Mouse (Mus musculus): ENCODE measurements around the gene Slc17a8. TPM values are rescaled to one million over a fixed set of nuclear protein-coding genes. Genes with fewer than 3 reads are reported as not detected.
A peak's percentile ranks its signal among the peaks of the same experiment; 100 is the strongest.

Gene Slc17a8
- total and polyA plus RNA-seq, 3 experiments = not detected

GRCm38 (mm10) chr10:89551657-89552056 lies 69.4 kb downstream of the Slc17a8 start:
- Histone ChIP-seq H3K4me3 (ENCODE audit: control insufficient read depth in 1 of 2, insufficient read depth in 1 of 2, low read depth in 2 of 2, low read length in 2 of 2) (no peak overlapping the region), H3K27ac (ENCODE audit: control insufficient read depth, low read depth, low read length) (no peak overlapping the region), H3K9ac (ENCODE audit: control insufficient read depth, low read depth, low read length, poor library complexity, severe bottlenecking) (no peak overlapping the region), H3K4me1 (ENCODE audit: control insufficient read depth in 1 of 2, insufficient read depth in 2 of 2, low read length in 2 of 2) (no peaks in the 10 kb centered on the region), H3K36me3 (ENCODE audit: control insufficient read depth in 1 of 2, insufficient read depth in 2 of 2, low read length in 2 of 2) (no peaks in the 10 kb centered on the region), H3K79me2 (ENCODE audit: control insufficient read depth, insufficient read depth, low read length, poor library complexity) (no peaks in the 10 kb centered on the region), H3K9me3 (replicated peaks; ENCODE audit: insufficient read depth, low read length) (no peaks in the 10 kb centered on the region), H3K27me3 (ENCODE audit: control insufficient read depth in 1 of 2, insufficient read depth in 2 of 2, low read length in 2 of 2) (peaks cover 0 to 3% of the 10 kb centered on the region in 2 experiments; a peak in 2 of 4 replicates)
- TF ChIP-seq NRF1 (IDR thresholded peaks at IDR 0.05; ENCODE audit: insufficient read depth, low read depth, low read length, poor library complexity, severe bottlenecking) (no peak), GABPA (IDR thresholded peaks at IDR 0.05; ENCODE audit: low read depth, low read length) (no peak), USF1 (IDR thresholded peaks at IDR 0.05; ENCODE audit: low read depth, low read length) (no peak), SIN3A (IDR thresholded peaks at IDR 0.05; ENCODE audit: low read length) (no peak), JUND (IDR thresholded peaks at IDR 0.05; ENCODE audit: low read depth, low read length) (no peak), MXI1 (IDR thresholded peaks at IDR 0.05; ENCODE audit: low read depth, low read length) (no peak), NELFE (IDR thresholded peaks at IDR 0.05; ENCODE audit: low read depth, low read length) (no peak), EP300 (IDR thresholded peaks at IDR 0.05; ENCODE audit: low read depth in 1 of 2, low read length in 2 of 2) (no peak), KAT2A (conservative IDR thresholded peaks at IDR 0.05; ENCODE audit: low read depth, low read length) (no peak), TBP (IDR thresholded peaks at IDR 0.05; ENCODE audit: low read depth, low read length) (no peak), UBTF (IDR thresholded peaks at IDR 0.05; ENCODE audit: borderline replicate concordance, insufficient read depth, low read depth, low read length) (no peak), MAZ (IDR thresholded peaks at IDR 0.05; ENCODE audit: low read depth, low read length) (no peak), RCOR1 (IDR thresholded peaks at IDR 0.05; ENCODE audit: low read depth, low read length) (no peak), MEF2A (IDR thresholded peaks at IDR 0.05; ENCODE audit: extremely low read depth, insufficient replicate concordance, low read depth, low read length, poor library complexity, severe bottlenecking) (no peak), HCFC1 (IDR thresholded peaks at IDR 0.05; ENCODE audit: low read depth, low read length) (no peak), ZNF384 (IDR thresholded peaks at IDR 0.05; ENCODE audit: low read depth, low read length) (no peak), BHLHE40 (IDR thresholded peaks at IDR 0.05; ENCODE audit: borderline replicate concordance, low read depth, low read length) (no peak), E2F4 (IDR thresholded peaks at IDR 0.05; ENCODE audit: borderline replicate concordance, low read depth, low read length) (no peak), MYB (IDR thresholded peaks at IDR 0.05; ENCODE audit: low read depth, low read length) (no peak), USF2 (IDR thresholded peaks at IDR 0.05; ENCODE audit: borderline replicate concordance in 1 of 2, insufficient read depth in 1 of 2, low read depth in 1 of 2, low read length in 2 of 2) (no peak)
- DNase-seq (ENCODE audit: low read depth, low spot score) = no peak

- no peak for DNase-seq (ENCODE audit: low read depth, low spot score)
- Histone ChIP-seq H3K79me2 (ENCODE audit: control insufficient read depth, insufficient read depth, low read length, poor library complexity) (no peaks in the 10 kb centered on the region), H3K9me3 (replicated peaks; ENCODE audit: insufficient read depth, low read length) (no peaks in the 10 kb centered on the region), H3K36me3 (ENCODE audit: control insufficient read depth in 1 of 2, insufficient read depth in 2 of 2, low read length in 2 of 2) (no peaks in the 10 kb centered on the region), H3K27me3 (ENCODE audit: control insufficient read depth in 1 of 2, insufficient read depth in 2 of 2, low read length in 2 of 2) (peaks cover 0 to 10% of the 10 kb centered on the region in 2 experiments; a peak in 3 of 4 replicates), H3K4me1 (ENCODE audit: control insufficient read depth in 1 of 2, insufficient read depth in 2 of 2, low read length in 2 of 2) (no peaks in the 10 kb centered on the region), H3K4me3 (ENCODE audit: control insufficient read depth in 1 of 2, insufficient read depth in 1 of 2, low read depth in 2 of 2, low read length in 2 of 2) (no peak overlapping the region), H3K9ac (ENCODE audit: control insufficient read depth, low read depth, low read length, poor library complexity, severe bottlenecking) (no peak overlapping the region), H3K27ac (ENCODE audit: control insufficient read depth, low read depth, low read length) (no peak overlapping the region)
- TF ChIP-seq GATA1 (IDR thresholded peaks at IDR 0.05; ENCODE audit: low read depth, low read length) (peak; percentile 62; the same call in 1 of the 2 replicates), POLR2AphosphoS2 (IDR thresholded peaks at IDR 0.05; ENCODE audit: low read length) (no peak)
These were observed 73.0 kb downstream of the Slc17a8 start for GRCm38 (mm10) chr10:89548028-89548427.
